Mouse (Mus musculus) midbrain, postnatal 0 days (tissue): ENCODE results near the gene Eras. TPM values are rescaled to one million over a fixed set of nuclear protein-coding genes. Genes with fewer than 3 reads are reported as not detected.
"Not testable (repeated sequence)": the region's sequence is repeated elsewhere in the genome, so short reads cannot be mapped to it uniquely, and the experiment has no call there.

Source experiments
- ATAC-seq: fragments of 200-750 bp; cut with Nextera tagmentation; 2 replicates; pipeline ENCODE4 v1.8.0; 2017; ENCODE audit warnings: moderate number of reproducible peaks, mild to moderate bottlenecking, moderate TSS enrichment, moderate library complexity; ENCODE audit not compliant: low FRiP score
- DNase-seq: peaks from one replicate; pipeline ENCODE4 v3.0.0-alpha.2; 2015; ENCODE audit warnings: low spot score
- H3K27ac ChIP-seq: fragments of 300-500 bp; sonication (generic); 2 replicates; pipeline ENCODE4 v1.5.1; 2014; ENCODE audit warnings: low read depth, mild to moderate bottlenecking, low read length, mixed read lengths
- H3K27me3 ChIP-seq: fragments of 300-500 bp; sonication (generic); 2 replicates; pipeline ENCODE4 v1.6.1; 2014; ENCODE audit warnings: low read length, control low read depth, mixed read lengths; ENCODE audit not compliant: insufficient read depth
- H3K36me3 ChIP-seq: fragments of 300-500 bp; sonication (generic); 2 replicates; pipeline ENCODE4 v1.6.1; 2014; ENCODE audit warnings: low read length, control low read depth, mixed read lengths; ENCODE audit not compliant: insufficient read depth
- H3K4me1 ChIP-seq: fragments of 300-500 bp; sonication (generic); 2 replicates; pipeline ENCODE4 v1.6.1; 2014; ENCODE audit warnings: mild to moderate bottlenecking, control low read depth, antibody characterized with exemption, low read length, mixed read lengths; ENCODE audit not compliant: insufficient read depth
- H3K4me2 ChIP-seq: fragments of 300-500 bp; sonication (generic); 2 replicates; pipeline ENCODE4 v1.6.1; 2014; ENCODE audit warnings: low read depth, mild to moderate bottlenecking, low read length, mixed read lengths; ENCODE audit not compliant: poor library complexity, severe bottlenecking
- H3K4me3 ChIP-seq: fragments of 300-500 bp; sonication (generic); 2 replicates; pipeline ENCODE4 v1.5.1; 2014; ENCODE audit warnings: low read depth, mild to moderate bottlenecking, low read length, moderate library complexity
- H3K9ac ChIP-seq: fragments of 300-500 bp; sonication (generic); replicated peaks from 2 replicates; pipeline ENCODE4 v1.6.1; 2014; ENCODE audit warnings: mild to moderate bottlenecking, low read length, moderate library complexity, mixed read lengths; ENCODE audit not compliant: poor library complexity, severe bottlenecking
- H3K9me3 ChIP-seq: fragments of 300-500 bp; sonication (generic); 2 replicates; pipeline ENCODE4 v1.6.1; 2016; ENCODE audit warnings: low read length, control low read depth
- CTCF ChIP-seq: IDR thresholded peaks from 2 replicates; pipeline ENCODE4 v1.5.1; 2016; ENCODE audit warnings: antibody characterized with exemption, mild to moderate bottlenecking
- WGBS: fragments of 180-500 bp; shearing (Covaris S2); extraction: QIAGEN DNeasy Blood & Tissue Kit; methylation state at CpG from one replicate; pipeline ENCODE4 v1.1.7; 2014; 5-methylcytosine and 5-hydroxymethylcytosine counted together
- polyA plus RNA-seq: library from polyadenylated mRNA; unstranded; fragments of >200 nt; fragmentation: Nextera tagmentation; extraction: Ambion mirVana; gene quantifications from 2 replicates; pipeline ENCODE4 v1.2.1, GENCODE M21; 2015
- total RNA-seq: library from RNA; depleted of rRNA; stranded (reverse); fragments of >200 nt; gene quantifications from 2 replicates; pipeline ENCODE4 v1.2.3, GENCODE M21; 2014

Gene Eras
- total and polyA plus RNA-seq, 2 experiments from 2014 or later: not detected

DNA sequence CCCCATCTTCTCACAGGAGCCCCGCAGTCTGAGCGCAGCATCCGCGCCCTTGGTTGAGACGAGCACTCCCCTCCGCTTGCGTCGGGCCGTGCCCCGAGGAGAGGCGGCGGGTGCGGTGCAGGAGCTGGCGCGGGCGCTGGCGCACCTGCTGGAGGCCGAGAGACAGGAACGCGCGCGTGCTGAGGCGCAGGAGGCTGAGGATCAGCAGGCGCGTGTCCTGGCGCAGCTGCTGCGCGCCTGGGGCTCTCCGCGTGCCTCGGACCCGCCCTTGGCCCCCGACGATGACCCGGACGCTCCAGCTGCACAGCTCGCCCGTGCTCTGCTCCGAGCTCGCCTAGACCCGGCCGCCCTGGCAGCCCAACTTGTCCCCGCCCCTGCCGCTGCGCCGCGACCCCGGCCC is 6.4 kb downstream of the Eras start:
- peak overlapping the region; percentile 48 for H3K4me3 ChIP-seq
- H3K36me3 ChIP-seq: no peaks in the 10 kb centered on the region; the same call in 1 of the 2 replicates
- DNase-seq (peak; percentile 14), ATAC-seq (no peak)
- peak overlapping the region; percentile 77 for H3K9ac ChIP-seq
- H3K4me1 ChIP-seq: no peaks in the 10 kb centered on the region
- H3K4me2 ChIP-seq: peak overlapping the region; percentile 62
- TF ChIP-seq CTCF: no peak
- H3K27ac ChIP-seq: peak overlapping the region; percentile 77
- WGBS: 16% methylated on average over 31 of the region's 48 CpGs
- no peaks in the 10 kb centered on the region for H3K9me3 ChIP-seq
- H3K27me3 ChIP-seq: no peaks in the 10 kb centered on the region

- WGBS: 14% methylated on average over 33 of the region's 40 CpGs
- ATAC-seq: peak; percentile 91
Measured at GRCm38 (mm10) chrX:7919601-7920383, 8.6 kb downstream of the Eras start, which contains the start of gene Pcsk1n. Pcsk1n (plus strand) TSS chrX:7919822.

DNA sequence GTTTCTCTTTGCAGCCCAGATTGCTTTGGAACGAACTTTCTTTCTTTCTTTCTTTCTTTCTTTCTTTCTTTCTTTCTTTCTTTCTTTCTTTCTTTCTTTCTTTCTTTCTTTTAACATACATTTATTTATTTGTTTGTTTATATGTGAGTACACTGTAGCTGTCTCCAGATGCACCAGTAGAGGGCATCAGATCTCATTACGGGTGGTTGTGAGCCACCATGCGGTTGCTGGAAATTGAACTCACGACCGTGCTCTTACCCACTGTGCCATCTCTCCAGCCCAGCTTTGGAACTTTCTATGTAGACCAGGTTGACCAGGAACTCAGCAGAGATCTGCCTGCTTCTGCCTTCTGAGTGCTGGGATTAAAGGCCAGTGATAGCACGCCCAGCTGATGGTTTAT is 10.4 kb downstream of the Eras start:
- H3K9ac ChIP-seq, DNase-seq: not testable (repeated sequence)
- WGBS: 79% methylated on average over 6 of the region's 6 CpGs

More at GRCm38 (mm10) chrX:7919601-7920383, 8.6 kb downstream of the Eras start, which contains the start of gene Pcsk1n:
- Histone ChIP-seq H3K4me2 (peak within 1 kb of the TSS; percentile 62), H3K9ac (peak within 1 kb of the TSS; percentile 77), H3K4me3 (peak within 1 kb of the TSS; percentile 48), H3K36me3 (no peaks in the 10 kb centered on the region; the same call in 1 of the 2 replicates), H3K9me3 (no peaks in the 10 kb centered on the region), H3K27me3 (no peaks in the 10 kb centered on the region), H3K4me1 (no peaks in the 10 kb centered on the region), H3K27ac (peak within 1 kb of the TSS; percentile 77)
- peak; percentile 88 for DNase-seq
- TF ChIP-seq CTCF: no peak

DNA sequence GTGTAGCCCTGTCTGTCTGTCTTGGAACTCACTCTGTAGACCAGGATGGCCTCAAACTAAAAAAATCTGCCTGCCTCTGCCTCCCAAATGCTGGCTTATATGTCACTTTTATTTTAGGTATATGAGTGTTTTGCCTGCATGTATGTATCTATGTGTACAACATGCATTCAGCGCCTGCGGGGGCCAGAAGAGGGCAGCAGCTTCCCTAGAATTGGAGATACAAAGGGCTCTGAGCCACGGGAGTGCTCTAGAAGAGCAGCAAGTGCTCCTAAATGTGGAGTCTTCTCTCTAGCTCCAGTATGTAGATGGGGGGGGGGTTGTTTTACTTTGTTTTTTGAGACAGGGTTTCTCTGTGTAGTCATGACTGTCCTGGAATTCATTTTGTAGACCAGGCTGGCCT is 12.7 kb downstream of the Eras start:
- 25% methylated on average over 3 of the region's 3 CpGs for WGBS
- not testable (repeated sequence) for H3K9me3 ChIP-seq, H3K27me3 ChIP-seq, H3K9ac ChIP-seq, ATAC-seq, H3K27ac ChIP-seq, H3K4me3 ChIP-seq, DNase-seq, H3K4me1 ChIP-seq, H3K36me3 ChIP-seq, H3K4me2 ChIP-seq
- peak; percentile 37 for TF ChIP-seq CTCF

More for the DNA sequence above, 10.4 kb downstream of the Eras start:
- not testable (repeated sequence) for H3K27me3 ChIP-seq, H3K4me3 ChIP-seq, H3K36me3 ChIP-seq, ATAC-seq, H3K4me2 ChIP-seq, H3K4me1 ChIP-seq, H3K27ac ChIP-seq, H3K9me3 ChIP-seq

DNA sequence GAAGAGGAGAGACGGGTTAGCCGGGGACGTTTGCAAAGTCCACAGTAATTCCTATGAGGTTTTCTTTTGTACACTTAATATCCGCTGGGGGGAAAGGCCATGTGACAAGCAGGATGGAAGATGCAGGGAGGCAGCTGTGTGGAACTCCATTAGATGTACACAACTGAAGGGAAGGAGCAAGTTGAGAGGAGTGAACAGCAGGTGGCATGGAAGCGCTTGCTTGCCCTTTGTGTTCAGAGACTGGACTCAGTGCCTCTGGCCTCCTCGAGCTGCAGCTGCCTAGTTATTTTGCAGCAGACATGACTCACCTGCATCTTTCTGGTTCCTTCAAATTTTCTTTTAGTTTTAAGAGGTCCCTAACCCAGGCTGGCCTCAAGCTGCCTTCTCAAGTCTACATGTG is 17.9 kb downstream of the Eras start:
- Histone ChIP-seq H3K4me2 (no peak overlapping the region), H3K4me1 (no peaks in the 10 kb centered on the region), H3K36me3 (no peaks in the 10 kb centered on the region), H3K27me3 (no peaks in the 10 kb centered on the region), H3K4me3 (no peak overlapping the region), H3K27ac (no peak overlapping the region), H3K9ac (no peak overlapping the region), H3K9me3 (no peaks in the 10 kb centered on the region)
- ATAC-seq (no peak), DNase-seq (peak; percentile 28)
- TF ChIP-seq CTCF: peak; percentile 43
- WGBS: 46% methylated on average over 6 of the region's 6 CpGs

DNA sequence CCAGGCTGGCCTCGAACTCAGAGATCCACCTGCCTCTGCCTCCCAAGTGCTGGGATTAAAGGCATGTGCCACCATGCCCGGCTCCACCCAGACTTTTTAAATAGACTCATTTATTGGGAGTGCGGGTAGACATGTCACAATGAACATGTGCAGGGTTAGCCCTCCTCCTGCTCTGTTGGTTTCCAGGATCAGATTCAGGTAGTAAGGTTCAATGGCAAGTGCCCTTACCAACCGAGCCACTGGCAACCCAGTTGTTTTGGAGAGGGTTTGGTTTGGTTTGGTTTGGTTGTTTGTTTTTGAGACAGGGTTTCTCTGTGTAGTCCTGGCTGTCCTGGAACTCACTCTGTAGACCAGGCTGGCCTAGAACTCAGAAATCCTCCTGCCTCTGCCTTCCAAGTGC is 19.2 kb downstream of the Eras start, which contains the start of gene Gm10490:
Gm10490 (plus strand) TSS at position 301 of the 400 bp plus-strand sequence.
- H3K27me3 ChIP-seq, H3K36me3 ChIP-seq, DNase-seq, H3K9ac ChIP-seq, ATAC-seq, H3K4me3 ChIP-seq, H3K4me1 ChIP-seq, H3K4me2 ChIP-seq, H3K9me3 ChIP-seq, H3K27ac ChIP-seq: not testable (repeated sequence)
- WGBS: 94% methylated on average over 4 of the region's 4 CpGs
